Mouse (Mus musculus) T-helper 2 cell (primary cell): Measurements from ENCODE around the gene Dusp28.

ENCODE experiments used
- in situ Hi-C: fragments of 300-600 bp; cut with MboI, MseI; formaldehyde crosslinking; loops from one replicate; pipeline ENCODE4 v1.15.1; 2025; ENCODE audit warnings: high pct_unique_total_duplicates

Dusp28 gene

GRCm38 (mm10) chr1:92906779-92907631 lies at the start of gene Dusp28:
Gene Dusp28, plus strand, starts transcription at chr1:92906981.
- in situ Hi-C loops: loop anchor here (25.0 kb wide), 1 partner anchor 1495 kb away; the partner anchor contains the start of gene Hes6

GRCm38 (mm10) chr1:92861503-92861902 lies 45.3 kb upstream of the Dusp28 start:
- in situ Hi-C loops: no loop called here

- in situ Hi-C loops: no loop called here
Observed at GRCm38 (mm10) chr1:92863268-92863667, 43.5 kb upstream of the Dusp28 start.

GRCm38 (mm10) chr1:92866170-92866569 lies 40.6 kb upstream of the Dusp28 start:
- in situ Hi-C loops: no loop called here

- in situ Hi-C loops: no loop called here
Observed at GRCm38 (mm10) chr1:92869985-92870384, 36.8 kb upstream of the Dusp28 start.

- in situ Hi-C loops: no loop called here
Observed at GRCm38 (mm10) chr1:92872666-92873065, 34.1 kb upstream of the Dusp28 start.

- in situ Hi-C loops: no loop called here
Observed at GRCm38 (mm10) chr1:92874011-92874410, 32.8 kb upstream of the Dusp28 start.

- in situ Hi-C loops: no loop called here
Observed at GRCm38 (mm10) chr1:92875360-92876111, 31.2 kb upstream of the Dusp28 start.

GRCm38 (mm10) chr1:92877431-92877978 lies 29.3 kb upstream of the Dusp28 start:
- in situ Hi-C loops: no loop called here

GRCm38 (mm10) chr1:92878066-92878741 lies 28.6 kb upstream of the Dusp28 start:
- in situ Hi-C loops: no loop called here

- in situ Hi-C loops: no loop called here
Observed at GRCm38 (mm10) chr1:92879266-92879665, 27.5 kb upstream of the Dusp28 start.

GRCm38 (mm10) chr1:92880101-92880500 lies 26.7 kb upstream of the Dusp28 start:
- in situ Hi-C loops: no loop called here

- in situ Hi-C loops: no loop called here
Observed at GRCm38 (mm10) chr1:92881982-92882381, 24.8 kb upstream of the Dusp28 start.

- in situ Hi-C loops: no loop called here
Observed at GRCm38 (mm10) chr1:92888901-92889655, 17.7 kb upstream of the Dusp28 start.

- in situ Hi-C loops: no loop called here
Observed at GRCm38 (mm10) chr1:92892791-92893190, 14.0 kb upstream of the Dusp28 start.

GRCm38 (mm10) chr1:92893896-92894295 lies 12.9 kb upstream of the Dusp28 start:
- in situ Hi-C loops: no loop called here

- in situ Hi-C loops: loop anchor here (5.0 kb wide), 1 partner anchor 68 kb away; no protein-coding TSS in a partner anchor
Observed at GRCm38 (mm10) chr1:92895089-92895488, 11.7 kb upstream of the Dusp28 start.

- in situ Hi-C loops: loop anchor here (25.0 kb wide), 1 partner anchor 1490 kb away; the partner anchor contains the start of gene Hes6
Observed at GRCm38 (mm10) chr1:92902786-92903185, 4.0 kb upstream of the Dusp28 start, which contains the start of gene Ankmy1. Gene Ankmy1, minus strand, starts transcription at chr1:92902906.

GRCm38 (mm10) chr1:92903627-92904026 lies 3.2 kb upstream of the Dusp28 start:
- in situ Hi-C loops: loop anchor here (25.0 kb wide), 1 partner anchor 1491 kb away; the partner anchor contains the start of gene Hes6

GRCm38 (mm10) chr1:92905703-92906310 lies 974 bp upstream of the Dusp28 start:
- in situ Hi-C loops: loop anchor here (25.0 kb wide), 1 partner anchor 1494 kb away; the partner anchor contains the start of gene Hes6
